Mouse (Mus musculus): ENCODE measurements around the gene Olfr1358. TPM values are rescaled to one million over a fixed set of nuclear protein-coding genes. Genes with fewer than 3 reads are reported as not detected.
"Not testable (repeated sequence)": the region's sequence is repeated elsewhere in the genome, so short reads cannot be mapped to it uniquely, and the experiment has no call there.

Gene Olfr1358
- polyA plus RNA-seq, 1 experiment: not detected

- no peak overlapping the region for H3K27ac ChIP-seq (ENCODE audit: insufficient read depth, low read length)
- no peak for TF ChIP-seq POLR2A (IDR thresholded peaks at IDR 0.05; ENCODE audit: extremely low read depth, insufficient read depth, low read length)
- TF ChIP-seq CTCF (IDR thresholded peaks at IDR 0.05; ENCODE audit: extremely low read depth, insufficient read depth, low read length): no peak
- H3K4me1 ChIP-seq (ENCODE audit: control insufficient read depth, insufficient read depth, low read length): no peaks in the 10 kb centered on the region
- H3K4me3 ChIP-seq (ENCODE audit: insufficient read depth, low read length): no peak overlapping the region
These were observed 30.4 kb upstream of the Olfr1358 start for GRCm38 (mm10) chr10:78486871-78487270.

GRCm38 (mm10) chr10:78487431-78488086 lies 29.7 kb upstream of the Olfr1358 start:
- no peak overlapping the region for H3K27ac ChIP-seq (ENCODE audit: insufficient read depth, low read length)
- H3K4me1 ChIP-seq (ENCODE audit: control insufficient read depth, insufficient read depth, low read length): no peaks in the 10 kb centered on the region
- H3K4me3 ChIP-seq (ENCODE audit: insufficient read depth, low read length): peak overlapping the region; percentile 0; the same call in 1 of the 2 replicates
- TF ChIP-seq CTCF (IDR thresholded peaks at IDR 0.05; ENCODE audit: extremely low read depth, insufficient read depth, low read length) (peak; percentile 82), POLR2A (IDR thresholded peaks at IDR 0.05; ENCODE audit: extremely low read depth, insufficient read depth, low read length) (no peak)

GRCm38 (mm10) chr10:78502986-78503733 lies 14.1 kb upstream of the Olfr1358 start:
- TF ChIP-seq CTCF (IDR thresholded peaks at IDR 0.05; ENCODE audit: extremely low read depth, insufficient read depth, low read length) (no peak), POLR2A (IDR thresholded peaks at IDR 0.05; ENCODE audit: extremely low read depth, insufficient read depth, low read length) (no peak)
- H3K27ac ChIP-seq (ENCODE audit: insufficient read depth, low read length): no peak overlapping the region
- H3K4me3 ChIP-seq (ENCODE audit: insufficient read depth, low read length): no peak overlapping the region
- no peaks in the 10 kb centered on the region for H3K4me1 ChIP-seq (ENCODE audit: control insufficient read depth, insufficient read depth, low read length)

GRCm38 (mm10) chr10:78519792-78520191 lies 2.6 kb downstream of the Olfr1358 start:
- H3K4me1 ChIP-seq (ENCODE audit: control insufficient read depth, insufficient read depth, low read length): no peaks in the 10 kb centered on the region
- no peak overlapping the region for H3K4me3 ChIP-seq (ENCODE audit: insufficient read depth, low read length)
- no peak for TF ChIP-seq CTCF (IDR thresholded peaks at IDR 0.05; ENCODE audit: extremely low read depth, insufficient read depth, low read length)
- no peak for TF ChIP-seq POLR2A (IDR thresholded peaks at IDR 0.05; ENCODE audit: extremely low read depth, insufficient read depth, low read length)
- no peak overlapping the region for H3K27ac ChIP-seq (ENCODE audit: insufficient read depth, low read length)

- TF ChIP-seq CTCF (IDR thresholded peaks at IDR 0.05; ENCODE audit: extremely low read depth, insufficient read depth, low read length): peak; percentile 31; the same call in 1 of the 2 replicates
- TF ChIP-seq POLR2A (IDR thresholded peaks at IDR 0.05; ENCODE audit: extremely low read depth, insufficient read depth, low read length): no peak
- no peak overlapping the region for H3K4me3 ChIP-seq (ENCODE audit: insufficient read depth, low read length)
These were observed 3.2 kb downstream of the Olfr1358 start for GRCm38 (mm10) chr10:78520260-78521005.

GRCm38 (mm10) chr10:78525071-78525470 lies 7.8 kb downstream of the Olfr1358 start:
- H3K4me3 ChIP-seq (ENCODE audit: insufficient read depth, low read length); H3K4me1 ChIP-seq (ENCODE audit: control insufficient read depth, insufficient read depth, low read length); H3K27ac ChIP-seq (ENCODE audit: insufficient read depth, low read length): not testable (repeated sequence)

More at GRCm38 (mm10) chr10:78520260-78521005, 3.2 kb downstream of the Olfr1358 start:
- no peak overlapping the region for H3K27ac ChIP-seq (ENCODE audit: insufficient read depth, low read length)
- no peaks in the 10 kb centered on the region for H3K4me1 ChIP-seq (ENCODE audit: control insufficient read depth, insufficient read depth, low read length)

- Histone ChIP-seq H3K4me3 (ENCODE audit: insufficient read depth, low read length) (no peak overlapping the region), H3K27ac (ENCODE audit: insufficient read depth, low read length) (no peak overlapping the region), H3K4me1 (ENCODE audit: control insufficient read depth, insufficient read depth, low read length) (no peaks in the 10 kb centered on the region)
- TF ChIP-seq POLR2A (IDR thresholded peaks at IDR 0.05; ENCODE audit: extremely low read depth, insufficient read depth, low read length) (no peak), CTCF (IDR thresholded peaks at IDR 0.05; ENCODE audit: extremely low read depth, insufficient read depth, low read length) (no peak)
These were observed 8.3 kb downstream of the Olfr1358 start for GRCm38 (mm10) chr10:78525511-78525910.

- no peak overlapping the region for H3K27ac ChIP-seq (ENCODE audit: insufficient read depth, low read length)
- no peaks in the 10 kb centered on the region for H3K4me1 ChIP-seq (ENCODE audit: control insufficient read depth, insufficient read depth, low read length)
- TF ChIP-seq POLR2A (IDR thresholded peaks at IDR 0.05; ENCODE audit: extremely low read depth, insufficient read depth, low read length) (no peak), CTCF (IDR thresholded peaks at IDR 0.05; ENCODE audit: extremely low read depth, insufficient read depth, low read length) (peak; percentile 30)
- no peak overlapping the region for H3K4me3 ChIP-seq (ENCODE audit: insufficient read depth, low read length)
These were observed 23.7 kb downstream of the Olfr1358 start for GRCm38 (mm10) chr10:78540943-78541342.

- Histone ChIP-seq H3K4me3 (ENCODE audit: insufficient read depth, low read length) (no peak overlapping the region), H3K4me1 (ENCODE audit: control insufficient read depth, insufficient read depth, low read length) (no peaks in the 10 kb centered on the region), H3K27ac (ENCODE audit: insufficient read depth, low read length) (no peak overlapping the region)
- TF ChIP-seq POLR2A (IDR thresholded peaks at IDR 0.05; ENCODE audit: extremely low read depth, insufficient read depth, low read length) (no peak), CTCF (IDR thresholded peaks at IDR 0.05; ENCODE audit: extremely low read depth, insufficient read depth, low read length) (no peak)
These were observed 47.8 kb downstream of the Olfr1358 start for GRCm38 (mm10) chr10:78565070-78565469.

All from cortical plate, adult 2 months (tissue).